Mouse (Mus musculus) hindbrain, embryonic 10.5 days (tissue): ENCODE results near the gene Slc1a7. TPM values are rescaled to one million over a fixed set of nuclear protein-coding genes. Genes with fewer than 3 reads are reported as not detected.

Source experiments
- DNase-seq: peaks from one replicate; pipeline ENCODE4 v3.0.0-alpha.2; 2017; ENCODE audit warnings: low spot score
- H3K27ac ChIP-seq: fragments of 300-500 bp; sonication (generic); 2 replicates; pipeline ENCODE4 v1.5.1; 2016; ENCODE audit warnings: mild to moderate bottlenecking, moderate library complexity
- H3K27me3 ChIP-seq: fragments of 300-500 bp; sonication (generic); 2 replicates; pipeline ENCODE4 v1.6.1; 2016; ENCODE audit warnings: mild to moderate bottlenecking; ENCODE audit not compliant: poor library complexity, insufficient read depth, severe bottlenecking
- H3K36me3 ChIP-seq: fragments of 300-500 bp; sonication (generic); 2 replicates; pipeline ENCODE4 v1.6.1; 2016; ENCODE audit warnings: mild to moderate bottlenecking, moderate library complexity
- H3K4me1 ChIP-seq: fragments of 300-500 bp; sonication (generic); replicated peaks from 2 replicates; pipeline ENCODE4 v1.6.1; 2016; ENCODE audit warnings: mild to moderate bottlenecking
- H3K4me3 ChIP-seq: fragments of 300-500 bp; sonication (generic); 2 replicates; pipeline ENCODE4 v1.5.1; 2016; ENCODE audit warnings: mild to moderate bottlenecking, moderate library complexity
- H3K9me3 ChIP-seq: fragments of 300-500 bp; sonication (generic); 2 replicates; pipeline ENCODE4 v1.6.1; 2016; ENCODE audit warnings: mild to moderate bottlenecking, moderate library complexity
- WGBS: fragments of 180-500 bp; shearing (Covaris S2); methylation state at CpG from one replicate; pipeline ENCODE4 v1.1.7; 2016; 5-methylcytosine and 5-hydroxymethylcytosine counted together
- polyA plus RNA-seq: library from polyadenylated mRNA; unstranded; fragments of >200 nt; fragmentation: Nextera tagmentation; extraction: Ambion mirVana; gene quantifications from 2 replicates; pipeline ENCODE4 v1.2.1, GENCODE M21; 2016

The Slc1a7 gene
- polyA plus RNA-seq, 1 experiment from 2014 or later: not detected

DNA sequence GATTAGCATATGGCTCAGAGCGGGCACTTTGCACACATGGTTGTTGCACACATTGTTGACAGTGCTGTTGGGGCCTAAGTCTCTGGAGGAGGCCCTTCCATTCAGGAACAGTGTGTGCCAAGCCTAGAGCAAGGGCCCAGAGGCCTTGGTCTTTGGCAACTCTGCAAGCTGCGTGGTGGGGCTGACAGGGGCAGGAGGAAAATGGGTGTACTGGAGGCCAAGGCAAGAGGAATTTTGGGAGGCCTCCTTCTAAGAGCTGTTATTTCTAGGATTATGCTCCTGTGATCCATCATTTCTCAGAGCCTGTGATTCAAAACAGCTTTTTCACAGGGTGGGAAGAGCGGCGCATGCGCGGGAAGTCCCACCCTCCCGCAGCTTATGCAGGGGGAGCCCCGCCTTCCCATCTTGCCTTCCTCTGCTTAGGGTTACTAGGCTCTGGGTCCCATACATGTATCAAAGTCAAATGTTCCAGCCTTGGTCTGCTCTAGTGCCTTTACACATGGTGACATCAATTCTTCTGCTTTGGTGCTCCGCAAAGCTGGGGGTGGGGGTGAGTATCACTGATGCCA is 28.4 kb downstream of the Slc1a7 start:
- Histone ChIP-seq H3K4me1 (peaks cover 22% of the 10 kb centered on the region), H3K36me3 (no peaks in the 10 kb centered on the region), H3K9me3 (no peaks in the 10 kb centered on the region), H3K27me3 (no peaks in the 10 kb centered on the region), H3K27ac (no peak overlapping the region), H3K4me3 (no peak overlapping the region)
- DNase-seq: no peak
- WGBS: 88% methylated on average over 9 of the region's 9 CpGs

DNA sequence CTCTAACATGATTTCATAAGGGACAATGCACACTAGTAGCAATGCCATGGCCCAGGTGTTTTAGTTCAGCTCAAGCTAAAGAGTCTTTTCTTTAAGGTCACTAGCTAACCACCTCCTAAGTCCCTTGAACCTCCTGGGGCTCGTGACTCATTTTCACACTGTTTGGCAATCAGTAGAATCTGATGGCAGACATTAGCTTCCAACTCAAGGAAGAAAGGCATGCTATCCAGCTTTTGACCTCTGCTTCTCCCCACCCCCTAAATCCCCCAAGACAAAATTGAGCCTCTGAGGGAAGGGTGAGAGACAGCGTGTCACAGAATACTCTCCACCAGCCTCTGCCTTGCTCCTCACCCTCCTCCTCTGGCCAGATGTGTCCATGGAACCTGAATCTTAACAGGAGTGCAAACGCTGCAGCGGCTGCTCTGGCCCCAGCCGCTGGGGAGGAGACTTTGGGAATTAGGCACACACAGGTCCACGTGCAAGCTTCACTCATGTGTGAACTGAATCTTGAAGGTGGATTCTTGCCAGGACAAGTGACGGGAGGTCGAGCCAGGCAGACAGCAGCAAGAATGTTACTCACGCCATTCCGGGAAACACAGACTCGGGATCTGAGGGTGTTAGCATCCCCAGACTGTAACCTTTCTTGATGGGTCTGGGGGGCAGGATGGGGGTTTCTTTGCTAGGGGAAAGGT is 30.7 kb downstream of the Slc1a7 start:
- WGBS: 43% methylated on average over 11 of the region's 11 CpGs
- Histone ChIP-seq H3K27ac (no peak overlapping the region), H3K4me3 (no peak overlapping the region), H3K4me1 (0 out of 2 replicates have a peak, but pooled peaks cover 11% of the 10 kb centered on the region), H3K9me3 (no peaks in the 10 kb centered on the region), H3K27me3 (no peaks in the 10 kb centered on the region), H3K36me3 (no peaks in the 10 kb centered on the region)
- no peak for DNase-seq

DNA sequence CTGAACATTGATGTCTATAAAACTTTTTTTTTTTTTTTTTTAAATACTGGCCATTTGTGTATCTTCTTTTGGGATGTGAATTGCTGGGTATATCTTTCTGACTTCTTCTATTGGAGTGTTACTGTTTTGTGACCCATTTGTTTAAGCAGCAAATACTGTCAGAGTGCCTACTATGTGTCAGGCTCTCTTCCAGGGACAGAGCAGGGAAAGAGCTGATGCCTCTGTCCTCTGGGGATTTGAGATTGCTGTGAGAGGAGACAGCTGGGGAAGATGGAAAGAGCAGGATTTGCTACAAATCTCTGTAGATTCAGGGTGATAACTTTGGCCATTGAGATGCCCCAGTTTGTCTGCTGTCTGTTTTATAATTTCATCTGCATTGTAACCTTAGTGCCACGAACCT is 31.2 kb downstream of the Slc1a7 start:
- H3K4me3 ChIP-seq: no peak overlapping the region
- H3K9me3 ChIP-seq: no peaks in the 10 kb centered on the region
- no peak overlapping the region for H3K27ac ChIP-seq
- H3K27me3 ChIP-seq: no peaks in the 10 kb centered on the region
- no peaks in the 10 kb centered on the region for H3K36me3 ChIP-seq
- H3K4me1 ChIP-seq: 0 out of 2 replicates have a peak, but pooled peaks cover 11% of the 10 kb centered on the region
- no peak for DNase-seq
- WGBS: 83% methylated on average over 1 of the region's 1 CpGs

- peak overlapping the region; percentile 16; the same call in 1 of the 2 replicates for H3K27ac ChIP-seq
- no peak for DNase-seq
- no peaks in the 10 kb centered on the region for H3K27me3 ChIP-seq
- H3K4me1 ChIP-seq: no peaks in the 10 kb centered on the region
- no peaks in the 10 kb centered on the region for H3K9me3 ChIP-seq
- H3K4me3 ChIP-seq: no peak overlapping the region
- no peaks in the 10 kb centered on the region for H3K36me3 ChIP-seq
- WGBS: 76% methylated on average over 7 of the region's 7 CpGs
Observed at GRCm38 (mm10) chr4:108005328-108005727, 37.2 kb downstream of the Slc1a7 start.

GRCm38 (mm10) chr4:108007532-108008103 is 39.5 kb downstream of the Slc1a7 start:
- no peak for DNase-seq
- no peaks in the 10 kb centered on the region for H3K27me3 ChIP-seq
- no peak overlapping the region for H3K27ac ChIP-seq
- H3K4me1 ChIP-seq: no peaks in the 10 kb centered on the region
- H3K4me3 ChIP-seq: no peak overlapping the region
- no peaks in the 10 kb centered on the region for H3K9me3 ChIP-seq
- H3K36me3 ChIP-seq: no peaks in the 10 kb centered on the region
- WGBS: 81% methylated on average over 7 of the region's 7 CpGs

DNA sequence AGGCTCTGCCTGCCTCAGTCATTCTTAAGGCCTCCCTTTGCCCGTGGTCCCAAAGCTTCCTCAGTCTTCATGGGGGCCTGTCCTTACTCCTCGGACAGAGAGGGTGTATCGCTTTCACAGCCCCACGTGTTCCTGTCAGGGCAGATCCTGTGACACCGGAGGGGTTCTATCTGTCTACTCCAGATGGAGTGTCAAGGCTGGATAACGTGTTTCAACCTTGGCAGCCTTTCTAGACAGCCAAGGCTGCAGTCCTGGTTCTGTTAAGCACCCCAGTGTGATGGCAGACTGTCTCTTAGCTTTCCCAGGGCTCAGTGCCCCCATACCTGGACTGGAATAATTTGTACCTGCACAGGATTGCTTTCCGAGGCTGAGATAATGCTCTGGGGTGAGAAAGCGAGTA is 40.4 kb downstream of the Slc1a7 start:
- Histone ChIP-seq H3K27me3 (no peaks in the 10 kb centered on the region), H3K9me3 (no peaks in the 10 kb centered on the region), H3K4me3 (no peak overlapping the region), H3K36me3 (no peaks in the 10 kb centered on the region), H3K27ac (no peak overlapping the region), H3K4me1 (no peaks in the 10 kb centered on the region)
- no peak for DNase-seq
- WGBS: 81% methylated on average over 8 of the region's 8 CpGs

DNA sequence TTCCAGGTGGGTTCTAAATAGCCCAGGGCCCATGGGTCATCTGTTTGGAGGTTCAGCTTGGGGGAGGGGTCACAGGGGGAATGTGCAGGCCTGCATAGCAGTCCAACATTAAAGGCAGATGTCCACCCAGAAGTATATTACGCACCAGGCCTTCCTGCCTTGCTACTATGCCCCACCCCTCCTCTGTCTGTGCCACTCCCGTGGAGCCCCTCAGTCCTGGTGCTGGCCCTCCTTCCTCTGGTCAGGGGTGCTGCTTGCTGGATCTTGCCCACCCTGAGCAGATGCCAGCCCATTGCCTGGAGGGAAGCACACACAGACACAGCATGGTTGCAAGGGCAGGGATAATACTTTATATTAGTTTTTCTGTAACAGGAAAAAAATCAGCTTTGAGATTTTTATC is 46.3 kb downstream of the Slc1a7 start:
- H3K9me3 ChIP-seq: no peaks in the 10 kb centered on the region
- peaks cover 17% of the 10 kb centered on the region for H3K4me1 ChIP-seq
- no peaks in the 10 kb centered on the region for H3K36me3 ChIP-seq
- H3K27me3 ChIP-seq: no peaks in the 10 kb centered on the region
- no peak for DNase-seq
- no peak overlapping the region for H3K4me3 ChIP-seq
- no peak overlapping the region for H3K27ac ChIP-seq
- 62% methylated on average over 2 of the region's 2 CpGs for WGBS

GRCm38 (mm10) chr4:108015067-108015765 is 47.1 kb downstream of the Slc1a7 start:
- no peak overlapping the region for H3K4me3 ChIP-seq
- H3K4me1 ChIP-seq: peaks cover 17% of the 10 kb centered on the region
- 67% methylated on average over 14 of the region's 14 CpGs for WGBS
- 0 out of 2 replicates have a peak overlapping the region, but pooled peaks have one; percentile 8 for H3K27ac ChIP-seq
- no peaks in the 10 kb centered on the region for H3K27me3 ChIP-seq
- no peaks in the 10 kb centered on the region for H3K9me3 ChIP-seq
- DNase-seq: no peak
- no peaks in the 10 kb centered on the region for H3K36me3 ChIP-seq

GRCm38 (mm10) chr4:108016321-108016720 is 48.2 kb downstream of the Slc1a7 start:
- no peaks in the 10 kb centered on the region for H3K27me3 ChIP-seq
- no peak overlapping the region for H3K4me3 ChIP-seq
- no peak for DNase-seq
- no peaks in the 10 kb centered on the region for H3K9me3 ChIP-seq
- peaks cover 17% of the 10 kb centered on the region for H3K4me1 ChIP-seq
- H3K27ac ChIP-seq: no peak overlapping the region
- 84% methylated on average over 3 of the region's 3 CpGs for WGBS
- H3K36me3 ChIP-seq: no peaks in the 10 kb centered on the region

GRCm38 (mm10) chr4:108017839-108018238 is 49.7 kb downstream of the Slc1a7 start:
- H3K4me1 ChIP-seq: peaks cover 17% of the 10 kb centered on the region
- no peaks in the 10 kb centered on the region for H3K27me3 ChIP-seq
- no peak overlapping the region for H3K4me3 ChIP-seq
- no peaks in the 10 kb centered on the region for H3K9me3 ChIP-seq
- WGBS: 85% methylated on average over 7 of the region's 7 CpGs
- no peak for DNase-seq
- H3K36me3 ChIP-seq: no peaks in the 10 kb centered on the region
- no peak overlapping the region for H3K27ac ChIP-seq

GRCm38 (mm10) chr4:108018241-108018923 is 50.2 kb downstream of the Slc1a7 start:
- H3K9me3 ChIP-seq: no peaks in the 10 kb centered on the region
- no peaks in the 10 kb centered on the region for H3K27me3 ChIP-seq
- no peak overlapping the region for H3K4me3 ChIP-seq
- H3K4me1 ChIP-seq: peaks cover 17% of the 10 kb centered on the region
- 60% methylated on average over 10 of the region's 10 CpGs for WGBS
- H3K27ac ChIP-seq: peak overlapping the region; percentile 53; the same call in 1 of the 2 replicates
- DNase-seq: no peak
- H3K36me3 ChIP-seq: no peaks in the 10 kb centered on the region
